Mouse (Mus musculus) liver, embryonic 14.5 days (tissue): ENCODE data around the gene Flt3. TPM values are rescaled to one million over a fixed set of nuclear protein-coding genes. Genes with fewer than 3 reads are reported as not detected.

ENCODE experiments used
- ATAC-seq: fragments of 200-750 bp; cut with Nextera tagmentation; 2 replicates; pipeline ENCODE4 v1.8.0; 2017; ENCODE audit warnings: moderate number of reproducible peaks, mild to moderate bottlenecking, moderate library complexity; ENCODE audit not compliant: insufficient read depth
- DNase-seq, 3 experiments: peaks; one replicate each; pipeline ENCODE4 v3.0.0-alpha.2; 2012 to 2013; ENCODE audit warnings: low read depth in 3 of 3, low spot score in 3 of 3
- H3K27ac ChIP-seq: fragments of 300-500 bp; sonication (generic); 2 replicates; pipeline ENCODE4 v1.5.1; 2014; ENCODE audit warnings: moderate library complexity, mild to moderate bottlenecking, control low read depth, inconsistent platforms
- H3K27me3 ChIP-seq: fragments of 300-500 bp; sonication (generic); 2 replicates; pipeline ENCODE4 v1.6.1; 2014; ENCODE audit warnings: mild to moderate bottlenecking, low read length, moderate library complexity; ENCODE audit not compliant: control insufficient read depth, insufficient read depth
- H3K36me3 ChIP-seq: fragments of 300-500 bp; sonication (generic); replicated peaks from 2 replicates; pipeline ENCODE4 v1.6.1; 2014; ENCODE audit warnings: low read depth; ENCODE audit not compliant: control insufficient read depth, insufficient read depth
- H3K4me1 ChIP-seq, 2 experiments: fragments of 200-500 bp in 1 of 2; fragments of 300-500 bp in 1 of 2; sonication (generic) in 1 of 2; replicated peaks; 2 replicates each; pipeline ENCODE4 v1.6.1; 2012 to 2014; ENCODE audit warnings: antibody characterized with exemption in 1 of 2, inconsistent platforms in 1 of 2, low read length in 1 of 2; ENCODE audit not compliant: control insufficient read depth in 2 of 2, insufficient read depth in 2 of 2
- H3K4me2 ChIP-seq: fragments of 300-500 bp; sonication (generic); 2 replicates; pipeline ENCODE4 v1.6.1; 2014; ENCODE audit warnings: low read depth, mild to moderate bottlenecking, control low read depth, moderate library complexity
- H3K4me3 ChIP-seq, 2 experiments: fragments of 200-500 bp in 1 of 2; fragments of 300-500 bp in 1 of 2; sonication (generic) in 1 of 2; 2 replicates each; pipeline ENCODE4 v1.5.1; 2012 to 2014; ENCODE audit warnings: low read depth in 2 of 2, low read length in 2 of 2, mild to moderate bottlenecking in 2 of 2, control low read depth in 1 of 2, inconsistent platforms in 1 of 2, moderate library complexity in 1 of 2; ENCODE audit not compliant: insufficient read depth in 1 of 2
- H3K9ac ChIP-seq: fragments of 300-500 bp; sonication (generic); replicated peaks from 2 replicates; pipeline ENCODE4 v1.6.1; 2014; ENCODE audit warnings: mild to moderate bottlenecking, control low read depth, moderate library complexity
- H3K9me3 ChIP-seq: fragments of 300-500 bp; sonication (generic); 2 replicates; pipeline ENCODE4 v1.6.1; 2016; ENCODE audit warnings: low read length, mixed read lengths; ENCODE audit not compliant: control insufficient read depth
- CTCF ChIP-seq: IDR thresholded peaks from 2 replicates; pipeline ENCODE4 v1.5.1; 2016; ENCODE audit warnings: antibody characterized with exemption, low read depth, control low read depth
- EP300 ChIP-seq: IDR thresholded peaks from 2 replicates; pipeline ENCODE4 v1.6.1; 2016; ENCODE audit warnings: antibody characterized with exemption, low read depth
- WGBS: fragments of 180-500 bp; shearing (Covaris S2); extraction: QIAGEN DNeasy Blood & Tissue Kit; methylation state at CpG from one replicate; pipeline ENCODE4 v1.1.7; 2014; ENCODE audit not compliant: insufficient replicate concordance; 5-methylcytosine and 5-hydroxymethylcytosine counted together
- polyA plus RNA-seq, 2 experiments: library from polyadenylated mRNA; depleted of rRNA in 1 of 2; stranded (reverse) in 1 of 2; unstranded in 1 of 2; fragments of >200 nt; fragmentation: Nextera tagmentation in 1 of 2; extraction: Ambion mirVana in 1 of 2; gene quantifications; 2 replicates each; pipeline versions ENCODE4 v1.2.1 to v1.2.3; 2012 to 2014

The Flt3 gene
- polyA plus RNA-seq, 2 experiments, result 0.88 to 1.2 TPM

GRCm38 (mm10) chr5:147325931-147326330, 74.4 kb downstream of the Flt3 start:
- Histone ChIP-seq H3K36me3 (no peaks in the 10 kb centered on the region), H3K4me2 (no peak overlapping the region), H3K4me1 (peaks cover 0 to 3% of the 10 kb centered on the region in 2 experiments; a peak in 2 of 4 replicates), H3K9ac (no peak overlapping the region), H3K27ac (no peak overlapping the region), H3K9me3 (no peaks in the 10 kb centered on the region), H3K4me3 (no peak overlapping the region), H3K27me3 (no peaks in the 10 kb centered on the region)
- 62% methylated on average over 11 of the region's 11 CpGs for WGBS
- no peak for DNase-seq
- no peak for TF ChIP-seq CTCF
- no peak for TF ChIP-seq EP300
- no peak for ATAC-seq

GRCm38 (mm10) chr5:147323237-147323917, 76.9 kb downstream of the Flt3 start:
- Histone ChIP-seq H3K9me3 (no peaks in the 10 kb centered on the region), H3K4me3 (no peak overlapping the region), H3K4me1 (peaks cover 0 to 3% of the 10 kb centered on the region in 2 experiments; a peak in 2 of 4 replicates), H3K27ac (no peak overlapping the region), H3K9ac (no peak overlapping the region), H3K36me3 (no peaks in the 10 kb centered on the region), H3K27me3 (no peaks in the 10 kb centered on the region), H3K4me2 (no peak overlapping the region)
- under 1% methylated on average over 17 of the region's 17 CpGs for WGBS
- ATAC-seq (peak; percentile 42; the same call in 1 of the 2 replicates), DNase-seq (peak in 2 of 3 experiments; percentile 35 to 48)
- TF ChIP-seq EP300 (no peak), CTCF (peak; percentile 91)

GRCm38 (mm10) chr5:147322183-147322582, 78.1 kb downstream of the Flt3 start, which contains the start of gene Urad:
Gene Urad (minus strand): TSS chr5:147322440.
- no peak within 1 kb of the TSS for H3K9ac ChIP-seq
- peaks cover 0 to 3% of the 10 kb centered on the region in 2 experiments; a peak in 2 of 4 replicates for H3K4me1 ChIP-seq
- H3K4me3 ChIP-seq, result no peak within 1 kb of the TSS
- no peak within 1 kb of the TSS for H3K27ac ChIP-seq
- H3K27me3 ChIP-seq, result peaks cover 3% of the 10 kb centered on the region
- DNase-seq, result no peak
- WGBS, result 53% methylated on average over 8 of the region's 8 CpGs
- TF ChIP-seq CTCF, result no peak
- no peak for TF ChIP-seq EP300
- no peaks in the 10 kb centered on the region for H3K36me3 ChIP-seq
- peak; percentile 44; the same call in 1 of the 2 replicates for ATAC-seq
- no peak within 1 kb of the TSS for H3K4me2 ChIP-seq
- H3K9me3 ChIP-seq, result no peaks in the 10 kb centered on the region

GRCm38 (mm10) chr5:147319653-147320052, 80.6 kb downstream of the Flt3 start:
- no peaks in the 10 kb centered on the region for H3K36me3 ChIP-seq
- peak in 2 of 3 experiments; percentile 18 to 29 for DNase-seq
- H3K4me2 ChIP-seq, result no peak overlapping the region
- H3K27me3 ChIP-seq, result peaks cover 28% of the 10 kb centered on the region
- ATAC-seq, result no peak
- no peak overlapping the region for H3K9ac ChIP-seq
- peaks cover 0 to 3% of the 10 kb centered on the region in 2 experiments; a peak in 2 of 4 replicates for H3K4me1 ChIP-seq
- H3K9me3 ChIP-seq, result no peaks in the 10 kb centered on the region
- H3K27ac ChIP-seq, result no peak overlapping the region
- TF ChIP-seq CTCF, result peak; percentile 67
- no peak for TF ChIP-seq EP300
- H3K4me3 ChIP-seq, result no peak overlapping the region

GRCm38 (mm10) chr5:147317991-147318390, 82.3 kb downstream of the Flt3 start:
- no peak for ATAC-seq
- peak; percentile 56 for TF ChIP-seq CTCF
- TF ChIP-seq EP300, result no peak
- Histone ChIP-seq H3K9ac (no peak overlapping the region), H3K4me3 (no peak overlapping the region), H3K36me3 (no peaks in the 10 kb centered on the region), H3K9me3 (no peaks in the 10 kb centered on the region), H3K4me1 (peaks cover 0 to 3% of the 10 kb centered on the region in 2 experiments; a peak in 2 of 4 replicates), H3K27me3 (peaks cover 45% of the 10 kb centered on the region), H3K4me2 (no peak overlapping the region), H3K27ac (no peak overlapping the region)
- WGBS, result 29% methylated on average over 7 of the region's 7 CpGs
- no peak for DNase-seq
